Mouse (Mus musculus) neutrophil, adult 5-6 weeks (primary cell): ENCODE measurements around the gene Magi1. TPM values are rescaled to one million over a fixed set of nuclear protein-coding genes. Genes with fewer than 3 reads are reported as not detected.
"Not testable (repeated sequence)": the region's sequence is repeated elsewhere in the genome, so short reads cannot be mapped to it uniquely, and the experiment has no call there.

Experiments
- ATAC-seq: fragments of 151-379, 151-347 bp; 2 replicates; pipeline ENCODE4 v1.8.0; 2017; ENCODE audit warnings: mild to moderate bottlenecking, moderate TSS enrichment; ENCODE audit not compliant: insufficient number of reproducible peaks, poor library complexity, low FRiP score, severe bottlenecking; ENCODE audit errors: extremely low read depth
- total RNA-seq: library from RNA; stranded (forward); fragments of 200-1000 nt; gene quantifications from 2 replicates; pipeline ENCODE4 v1.2.3, GENCODE M21; 2017

Gene Magi1
- total RNA-seq, 1 experiment from 2014 or later = not detected

GRCm38 (mm10) chr6:93665056-93665805, 618.5 kb downstream of the Magi1 start:
- ATAC-seq = no peak

- no peak for ATAC-seq
These were observed 622.6 kb downstream of the Magi1 start for GRCm38 (mm10) chr6:93661139-93661538.

GRCm38 (mm10) chr6:93659534-93659933, 624.2 kb downstream of the Magi1 start:
- ATAC-seq = no peak

GRCm38 (mm10) chr6:93657187-93657974, 626.3 kb downstream of the Magi1 start:
- no peak for ATAC-seq

- no peak for ATAC-seq
These were observed 635.0 kb downstream of the Magi1 start for GRCm38 (mm10) chr6:93648581-93649230.

GRCm38 (mm10) chr6:93629735-93630291, 653.9 kb downstream of the Magi1 start:
- ATAC-seq = not testable (repeated sequence)

GRCm38 (mm10) chr6:93627200-93627599, 656.5 kb downstream of the Magi1 start:
- no peak for ATAC-seq

Other genes starting within 250 kb of the Magi1 start
- 4.4 and 6.1 TPM in 2 replicates for gene Slc25a26, start 216.4 kb upstream of the Magi1 start, total RNA-seq